Mouse (Mus musculus) central nervous system, embryonic 14 days (tissue): ENCODE results near the gene Mapkapk2. TPM values are rescaled to one million over a fixed set of nuclear protein-coding genes. Genes with fewer than 3 reads are reported as not detected.

Experiments
- polyA plus RNA-seq: library from polyadenylated mRNA; depleted of rRNA; stranded (reverse); fragments of >200 nt; gene quantifications from 2 replicates; pipeline ENCODE4 v1.2.3, GENCODE M21; 2012; rRNA removed

Gene Mapkapk2
- polyA plus RNA-seq, result 51.5 and 53.9 TPM in 2 replicates

GRCm38 (mm10) chr1:131097700-131098094 lies at the start of gene Mapkapk2:
Gene Mapkapk2, minus strand, starts transcription at chr1:131097826.

GRCm38 (mm10) chr1:131138191-131139016 lies 40.8 kb upstream of the Mapkapk2 start, which contains the start of gene Dyrk3:
Gene Dyrk3, minus strand, starts transcription at chr1:131138340.

GRCm38 (mm10) chr1:131019492-131020098 lies 78.0 kb downstream of the Mapkapk2 start, which contains the start of gene Il10:
Gene Il10, plus strand, starts transcription at chr1:131019845.

Other genes with a start within 250 kb of the Mapkapk2 start
- 0.12 and 0.21 TPM in 2 replicates for gene Fcmr, start 232.2 kb downstream of the Mapkapk2 start, polyA plus RNA-seq
- not detected in 2 replicates for gene Il24, start 210.4 kb downstream of the Mapkapk2 start, polyA plus RNA-seq
- gene Il20, start 186.4 kb downstream of the Mapkapk2 start, polyA plus RNA-seq, result not detected in 2 replicates
- gene Il19, start 157.7 kb downstream of the Mapkapk2 start, polyA plus RNA-seq, result 0.10 and 0.11 TPM in 2 replicates
- not detected in 2 replicates for gene Il10, start 78.0 kb downstream of the Mapkapk2 start, polyA plus RNA-seq
- 10.2 and 12.7 TPM in 2 replicates for gene Dyrk3, start 40.5 kb upstream of the Mapkapk2 start, polyA plus RNA-seq
- gene Eif2d, start 55.4 kb upstream of the Mapkapk2 start, polyA plus RNA-seq, result 62.3 and 62.6 TPM in 2 replicates
- gene Rassf5, start 147.4 kb upstream of the Mapkapk2 start, polyA plus RNA-seq, result 2.1 and 3.3 TPM in 2 replicates
- 2.3 and 5.5 TPM in 2 replicates for gene Ikbke, start 181.8 kb upstream of the Mapkapk2 start, polyA plus RNA-seq